Mouse (Mus musculus) MN1 (cell line): ENCODE data around the gene Hif3a.

Experiments
- DNase-seq: peaks from one replicate; pipeline ENCODE4 v3.0.0-alpha.2; 2016; ENCODE audit warnings: low spot score

Hif3a gene

DNA sequence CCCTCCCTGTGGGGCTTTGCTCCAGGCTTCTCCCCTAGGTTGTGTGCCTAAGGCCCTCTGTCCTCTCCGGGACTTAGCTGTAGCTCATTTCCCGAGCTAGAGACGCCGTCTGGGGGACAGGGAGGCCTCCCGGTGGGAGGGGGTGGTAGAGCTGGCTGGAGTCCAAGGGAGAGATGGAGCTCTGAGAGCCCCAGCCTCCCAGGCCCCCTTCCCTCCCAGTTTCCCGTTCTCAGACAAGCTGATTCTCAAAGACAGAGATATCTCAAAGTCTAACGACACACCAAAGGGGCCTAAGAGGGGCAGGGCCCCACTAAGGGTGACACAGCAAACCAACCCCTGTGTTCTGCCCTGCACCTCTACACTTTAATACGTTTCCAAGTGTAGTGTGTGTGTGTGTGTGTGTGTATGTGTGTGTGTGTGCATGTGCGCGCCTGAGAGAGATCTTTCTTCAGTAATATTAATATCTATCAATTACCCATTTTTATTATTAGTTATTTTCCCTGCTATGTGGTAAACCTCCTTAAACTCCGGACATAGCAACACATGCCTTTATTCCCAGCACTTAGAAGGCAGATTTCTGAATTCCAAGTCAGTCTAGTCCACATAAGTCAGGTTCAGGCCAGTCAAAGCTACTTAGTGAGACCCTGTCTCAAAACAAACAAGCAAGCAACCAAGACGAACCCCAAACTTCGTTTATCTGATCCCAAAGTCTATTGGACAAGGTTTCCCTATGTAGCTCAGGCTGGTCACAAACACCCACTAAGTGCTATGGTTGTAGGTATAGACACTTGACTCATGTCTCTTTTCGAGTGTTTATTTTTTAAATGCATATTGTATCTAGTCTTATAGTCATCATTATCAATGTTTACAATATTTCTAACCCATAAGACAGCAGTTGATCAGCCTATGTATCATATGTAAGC, 5.4 kb downstream of the Hif3a start:
- no peak for DNase-seq

DNA sequence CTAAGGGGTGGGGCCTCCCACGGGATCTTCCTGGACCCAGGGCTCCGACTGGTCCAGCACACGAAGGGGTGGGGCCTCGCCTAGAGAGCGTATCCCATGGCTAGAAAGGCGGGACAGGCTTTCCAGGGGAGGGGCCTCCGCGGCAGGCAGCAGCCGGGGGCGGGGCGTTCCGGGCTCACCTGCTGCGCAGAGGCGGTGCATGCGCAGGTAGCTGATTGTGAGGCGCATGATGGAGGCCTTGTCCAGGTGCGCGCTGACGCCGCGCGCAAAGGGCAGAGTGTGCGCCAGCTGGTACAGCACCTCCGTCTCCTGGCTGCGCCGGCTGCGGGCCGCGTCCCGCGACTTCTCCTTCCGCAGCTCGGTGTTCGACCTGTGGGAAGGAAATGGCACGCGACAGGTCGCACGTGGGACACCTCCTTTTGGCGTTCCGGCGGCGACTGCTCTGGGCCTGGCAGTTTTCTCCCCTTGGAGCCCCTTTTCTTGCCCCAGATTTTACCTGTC, 6.1 kb downstream of the Hif3a start:
- peak; percentile 55 for DNase-seq

- DNase-seq, result no peak
Observed at GRCm38 (mm10) chr7:17055287-17055946, 6.8 kb downstream of the Hif3a start.

DNA sequence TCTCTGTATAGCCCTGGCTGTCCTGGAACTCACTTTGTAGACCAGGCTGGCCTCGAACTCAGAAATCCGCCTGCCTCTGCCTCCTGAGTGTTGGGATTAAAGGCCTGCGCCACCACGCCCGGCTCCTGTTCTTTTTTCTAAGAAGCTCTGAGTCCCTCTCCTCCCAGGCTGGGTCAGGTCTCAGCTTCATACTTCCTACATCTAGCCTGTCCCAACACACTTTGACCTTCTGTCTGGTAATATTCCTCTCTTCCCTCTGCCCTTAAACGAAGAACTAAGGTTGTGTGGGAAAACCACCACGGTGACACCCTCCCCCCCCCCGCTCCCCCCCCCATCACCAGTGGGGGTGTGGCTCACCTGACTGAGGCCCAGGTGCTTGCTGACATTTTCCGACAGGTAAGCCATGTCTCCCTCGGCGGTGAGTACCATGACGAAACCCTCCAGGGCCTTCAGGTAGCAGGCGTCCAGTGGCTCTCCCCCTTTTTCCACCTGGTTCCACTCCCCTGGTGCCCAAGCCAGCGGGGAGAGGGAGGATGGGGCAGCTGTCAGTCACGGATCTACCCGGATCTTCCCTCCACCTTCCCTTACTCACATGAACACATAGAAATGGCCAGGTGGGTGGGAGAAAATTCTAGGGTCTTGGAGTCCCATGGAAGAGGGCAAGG, 7.8 kb downstream of the Hif3a start:
- no peak for DNase-seq

- DNase-seq, result peak; percentile 52
Observed at GRCm38 (mm10) chr7:17050933-17051594, 11.2 kb downstream of the Hif3a start.

DNA sequence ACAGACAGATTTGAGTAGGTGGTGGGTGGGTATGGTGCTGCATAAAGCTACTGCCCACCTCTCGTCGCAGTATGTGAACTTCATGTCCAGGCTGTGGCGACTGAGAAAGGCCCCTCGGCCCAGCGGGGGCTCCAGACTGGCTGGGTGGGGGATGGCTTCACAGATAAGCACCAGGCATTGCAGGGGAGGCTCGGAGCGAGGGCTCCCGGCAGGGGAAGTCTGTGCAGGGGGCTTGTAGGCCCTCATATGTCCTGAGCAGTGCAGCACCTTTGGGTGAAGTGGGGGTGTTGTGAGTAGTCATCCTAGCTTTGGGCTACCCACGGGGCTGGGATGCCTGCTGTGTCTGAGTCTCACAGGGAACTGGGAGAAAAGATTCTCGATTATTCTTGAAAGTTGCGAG, 11.7 kb downstream of the Hif3a start:
- DNase-seq, result no peak

GRCm38 (mm10) chr7:17048431-17049190, 13.6 kb downstream of the Hif3a start:
- no peak for DNase-seq

GRCm38 (mm10) chr7:17047041-17047682, 15.1 kb downstream of the Hif3a start:
- DNase-seq, result no peak

DNA sequence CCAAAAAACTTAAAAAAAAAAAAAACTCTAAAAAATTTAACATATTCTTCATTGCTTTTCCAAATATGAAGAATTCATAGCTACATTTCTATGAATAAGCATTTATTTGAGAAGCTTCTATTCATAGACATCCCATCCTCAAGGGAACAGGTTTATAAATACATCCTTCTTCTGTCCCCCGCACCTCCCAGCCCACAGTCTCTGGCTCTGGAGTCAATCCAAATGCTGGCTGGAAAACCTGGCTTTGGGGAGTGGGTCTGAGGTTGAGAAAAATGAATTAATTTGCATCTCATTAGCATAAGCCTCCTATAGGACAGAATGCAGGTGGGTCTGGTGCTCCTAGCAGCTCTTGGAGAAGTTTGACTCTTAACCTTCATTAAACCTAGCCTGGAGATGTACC, 16.5 kb downstream of the Hif3a start:
- DNase-seq, result no peak

DNA sequence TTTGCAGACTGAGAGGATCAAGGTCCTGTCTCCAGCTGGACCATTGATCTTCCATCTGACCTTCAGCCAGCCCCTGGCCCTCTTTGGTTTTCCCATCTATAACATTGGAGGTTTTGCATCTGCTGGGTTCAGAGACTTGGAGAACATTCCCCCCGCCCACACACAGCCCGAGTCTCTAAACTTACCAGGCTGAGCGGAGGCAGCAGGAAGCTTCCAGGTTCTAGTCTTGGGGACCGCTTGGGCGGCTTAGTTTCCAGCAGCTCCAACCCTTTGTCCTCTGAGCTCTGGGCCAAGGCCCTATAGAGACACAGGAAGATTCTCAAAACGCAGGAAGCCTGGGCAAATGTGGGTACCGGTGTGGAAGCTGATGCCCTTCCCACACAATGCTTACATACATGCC, 22.9 kb downstream of the Hif3a start:
- DNase-seq, result no peak

DNA sequence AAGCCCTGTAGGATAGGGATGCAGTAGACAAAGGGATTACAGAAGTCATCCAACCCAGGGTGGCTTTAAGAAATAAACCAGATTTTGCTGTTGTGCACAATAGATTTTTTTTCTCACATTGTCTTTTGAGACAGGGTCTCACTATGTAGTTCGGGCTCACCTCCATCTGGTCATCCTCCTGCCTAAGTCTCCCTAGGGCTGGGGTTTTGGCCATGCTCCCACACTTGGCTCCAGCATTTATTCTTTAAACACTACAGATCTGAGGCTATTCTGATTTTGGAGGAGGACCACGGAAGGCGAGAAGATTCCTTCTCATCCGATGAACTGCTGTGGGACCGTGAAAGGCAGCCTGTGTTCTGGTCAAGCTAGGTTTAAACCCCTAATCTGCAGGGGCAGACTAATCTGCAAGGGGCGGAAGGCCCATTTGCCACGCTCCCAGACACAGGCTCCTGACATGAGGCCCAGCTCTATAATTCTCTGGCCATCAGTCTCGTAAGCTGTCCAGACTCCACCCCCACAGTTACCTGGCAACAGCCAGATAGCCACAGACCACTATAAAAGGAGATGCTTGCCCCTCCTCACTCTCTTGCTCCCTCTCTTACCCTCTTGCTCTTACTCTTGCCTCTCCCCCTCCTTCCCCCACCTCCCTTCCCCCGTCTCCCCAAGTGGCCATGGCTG, 24.1 kb downstream of the Hif3a start:
- no peak for DNase-seq

DNA sequence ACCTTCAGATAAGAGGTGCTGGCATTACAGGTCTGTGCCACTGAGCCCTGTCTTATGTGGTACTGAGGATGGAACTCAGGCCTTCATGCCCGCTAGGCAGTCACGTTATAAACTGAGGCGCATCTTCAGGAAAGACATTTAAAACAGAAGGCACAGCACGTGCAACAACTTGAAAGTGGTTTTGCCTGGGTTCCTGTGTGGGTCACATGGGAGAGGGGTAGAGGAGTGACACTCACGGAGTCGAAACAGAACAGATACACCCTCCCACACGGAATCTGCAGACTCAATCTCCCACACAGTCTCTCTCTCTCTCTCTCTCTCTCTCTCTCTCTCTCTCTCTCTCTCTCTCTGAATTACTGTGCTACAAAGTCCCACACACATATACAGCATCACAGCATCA, 32.0 kb downstream of the Hif3a start:
- DNase-seq, result no peak

GRCm38 (mm10) chr7:17028923-17029322, 33.3 kb downstream of the Hif3a start:
- no peak for DNase-seq

DNA sequence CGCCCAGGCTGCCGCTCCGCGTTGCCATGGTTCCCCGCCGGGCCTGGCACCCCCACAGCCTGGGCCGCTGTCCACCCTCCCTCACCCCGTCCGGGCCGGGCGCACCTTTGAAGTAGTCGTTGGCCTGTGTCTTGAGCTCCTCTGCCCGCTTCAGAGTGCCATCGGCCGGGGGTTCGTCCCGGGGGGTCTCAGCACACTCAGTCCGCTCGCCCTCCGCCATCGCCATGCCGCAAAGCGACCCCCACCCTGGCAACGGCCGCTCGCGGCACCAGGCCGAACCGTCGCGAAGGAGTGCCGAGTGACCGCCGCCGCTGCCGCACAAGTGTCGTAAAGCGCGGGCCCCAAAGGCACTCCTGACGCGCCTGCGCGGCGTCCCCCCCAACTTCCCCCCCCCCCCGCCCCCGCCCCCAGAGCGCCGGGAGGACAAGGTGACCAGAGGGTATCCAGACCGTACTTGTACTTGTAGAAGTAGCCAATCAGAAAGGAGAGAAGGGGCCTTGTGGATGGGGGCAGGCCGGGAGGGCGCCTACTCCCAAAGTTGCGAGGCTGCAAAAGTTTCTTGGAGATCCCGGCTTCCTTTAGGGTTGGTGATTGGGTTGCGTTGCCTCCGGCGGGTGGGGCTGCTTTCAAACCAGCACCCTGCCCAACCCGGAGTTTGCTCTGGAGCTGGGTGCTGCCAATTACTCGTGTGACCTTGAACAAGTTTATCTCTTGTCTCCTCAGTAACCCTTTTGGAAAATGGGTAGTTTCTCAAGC, 34.5 kb downstream of the Hif3a start, which contains the start of gene Ppp5c:
Ppp5c (minus strand) TSS at position 337 of the 756 bp plus-strand sequence.
- peak; percentile 89 for DNase-seq

DNA sequence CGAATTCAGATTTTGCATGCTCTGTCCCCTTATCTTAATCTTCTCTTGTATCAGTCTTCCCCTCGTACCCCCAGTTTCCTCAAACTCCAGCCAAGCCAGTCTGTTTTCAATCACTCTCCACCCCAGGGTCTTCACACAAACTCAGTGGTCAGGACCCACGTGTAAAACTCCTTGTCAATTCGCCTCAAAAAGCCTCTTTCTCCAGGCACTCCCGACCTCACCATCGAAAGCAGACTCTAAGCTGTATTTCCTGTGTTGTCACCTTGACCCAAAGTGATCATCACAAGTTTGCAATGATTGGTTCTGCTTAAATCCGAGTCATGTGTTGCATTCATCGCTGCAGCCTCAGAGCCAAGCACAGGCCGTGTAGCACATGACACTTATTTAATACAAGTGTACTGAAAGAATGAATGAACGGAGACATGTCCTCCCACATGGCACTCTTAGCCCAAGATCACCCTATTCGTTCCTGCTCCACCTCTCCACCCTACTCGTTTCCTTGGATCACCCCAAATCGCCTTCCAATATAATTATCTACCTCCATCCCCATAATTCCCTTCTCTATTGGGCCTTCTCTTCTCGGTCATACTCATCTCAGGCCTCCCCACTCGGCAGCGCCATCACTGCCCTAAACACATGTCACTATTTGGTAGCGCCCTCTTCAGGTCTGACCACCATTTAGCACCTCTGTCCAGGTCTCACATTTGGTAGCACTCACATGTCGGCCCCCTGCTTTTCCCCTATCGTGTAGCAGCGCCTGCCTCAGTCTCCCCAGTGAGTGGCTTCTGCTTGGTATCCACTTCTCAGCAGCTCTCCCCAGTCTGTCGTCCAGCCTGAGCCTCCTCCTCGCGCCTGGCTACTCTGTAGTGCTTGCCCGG, 35.3 kb downstream of the Hif3a start:
- peak; percentile 80 for DNase-seq

GRCm38 (mm10) chr7:17025896-17026622, 36.2 kb downstream of the Hif3a start:
- DNase-seq, result no peak

DNA sequence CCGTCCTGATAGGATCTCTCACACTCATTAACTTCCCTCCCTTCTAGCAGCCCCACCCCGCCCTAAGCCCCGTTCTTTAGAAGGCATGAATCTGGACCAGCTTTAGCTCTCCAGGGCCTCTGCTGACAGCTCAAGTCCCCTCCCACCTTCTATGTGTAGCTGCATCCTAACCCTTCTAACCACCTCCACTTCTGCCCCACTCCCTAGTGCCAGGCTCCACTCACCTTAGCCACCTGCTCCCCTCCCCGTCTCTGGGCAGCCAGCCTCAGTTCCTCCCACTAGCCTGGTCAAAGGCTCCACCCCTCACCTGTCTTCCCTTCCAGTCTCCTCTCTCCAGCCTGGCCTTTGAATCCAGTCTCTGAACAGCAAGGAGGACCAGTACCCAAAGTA, 36.7 kb downstream of the Hif3a start:
- DNase-seq, result no peak
